Mouse (Mus musculus) cerebellum, adult 2 months (tissue): ENCODE data around the gene Ppm1l. TPM values are rescaled to one million over a fixed set of nuclear protein-coding genes. Genes with fewer than 3 reads are reported as not detected.

Experiments used
- DNase-seq, 2 experiments: peaks; one replicate each; pipeline ENCODE4 v3.0.0; 2021
- H3K27ac ChIP-seq: fragments of 200-500 bp; 2 replicates; pipeline ENCODE4 v1.5.1; 2012; ENCODE audit warnings: low read length, control low read depth, inconsistent platforms; ENCODE audit not compliant: insufficient read depth
- H3K27me3 ChIP-seq: fragments of 200-500 bp; 2 replicates; pipeline ENCODE4 v1.6.1; 2012; ENCODE audit warnings: inconsistent platforms, mild to moderate bottlenecking, low read length, moderate library complexity; ENCODE audit not compliant: control insufficient read depth, insufficient read depth
- H3K4me1 ChIP-seq: fragments of 200-500 bp; 2 replicates; pipeline ENCODE4 v1.6.1; 2011; ENCODE audit warnings: low read length; ENCODE audit not compliant: control insufficient read depth, insufficient read depth
- H3K4me3 ChIP-seq: fragments of 200-500 bp; replicated peaks from 2 replicates; pipeline ENCODE3; 2011; ENCODE audit warnings: mild to moderate bottlenecking, low read depth, low read length, control low read depth; ENCODE audit not compliant: insufficient read depth
- CTCF ChIP-seq: fragments of 200-500 bp; IDR thresholded peaks from 2 replicates; pipeline ENCODE4 v1.5.1; 2011; ENCODE audit warnings: low read depth, mild to moderate bottlenecking, control low read depth, low read length, moderate library complexity, borderline replicate concordance; ENCODE audit not compliant: insufficient read depth
- POLR2A ChIP-seq: fragments of 200-500 bp; IDR thresholded peaks from 2 replicates; pipeline ENCODE4 v1.6.1; 2011; ENCODE audit warnings: low read length, control low read depth, borderline replicate concordance; ENCODE audit not compliant: insufficient read depth
- WGBS: fragments of 180-500 bp; shearing (Covaris S2); methylation state at CpG from one replicate; pipeline ENCODE4 v1.1.7; 2018; 5-methylcytosine and 5-hydroxymethylcytosine counted together
- polyA plus RNA-seq: library from polyadenylated mRNA; depleted of rRNA; stranded (reverse); fragments of >200 nt; gene quantifications from 2 replicates; pipeline ENCODE4 v1.2.3, GENCODE M21; 2012

The Ppm1l gene
- polyA plus RNA-seq, 1 experiment, result 38.2 TPM

GRCm38 (mm10) chr3:69548704-69549455 lies 232.2 kb downstream of the Ppm1l start:
- peak overlapping the region; percentile 4 for H3K4me3 ChIP-seq
- no peak overlapping the region for H3K27ac ChIP-seq

GRCm38 (mm10) chr3:69549602-69550001 lies 232.9 kb downstream of the Ppm1l start:
- TF ChIP-seq CTCF, result no peak
- TF ChIP-seq POLR2A, result no peak
- Histone ChIP-seq H3K4me1 (peaks cover 11% of the 10 kb centered on the region), H3K4me3 (no peak overlapping the region), H3K27ac (no peak overlapping the region), H3K27me3 (no peaks in the 10 kb centered on the region)
- 21% methylated on average over 4 of the region's 4 CpGs for whole genome bisulfite sequencing
- DNase-seq, result peak; percentile 41 to 52

More at GRCm38 (mm10) chr3:69548704-69549455, 232.2 kb downstream of the Ppm1l start:
- 23% methylated on average over 22 of the region's 22 CpGs for WGBS
- no peak for TF ChIP-seq CTCF
- no peak for TF ChIP-seq POLR2A
- peak; percentile 55 to 59 for DNase-seq
- Histone ChIP-seq H3K4me1 (peaks cover 11% of the 10 kb centered on the region), H3K27me3 (no peaks in the 10 kb centered on the region)

GRCm38 (mm10) chr3:69555511-69555910 lies 238.8 kb downstream of the Ppm1l start:
- WGBS, result 19% methylated on average over 6 of the region's 6 CpGs
- Histone ChIP-seq H3K4me3 (no peak overlapping the region), H3K27ac (no peak overlapping the region), H3K4me1 (peaks cover 8% of the 10 kb centered on the region), H3K27me3 (no peaks in the 10 kb centered on the region)
- TF ChIP-seq CTCF, result no peak
- no peak for TF ChIP-seq POLR2A
- DNase-seq, result peak; percentile 40 to 47

- TF ChIP-seq POLR2A, result no peak
- no peak for TF ChIP-seq CTCF
- Histone ChIP-seq H3K4me1 (peaks cover 8% of the 10 kb centered on the region), H3K4me3 (no peak overlapping the region), H3K27me3 (no peaks in the 10 kb centered on the region), H3K27ac (no peak overlapping the region)
- WGBS, result 70% methylated on average over 12 of the region's 12 CpGs
- DNase-seq, result no peak
Measured at GRCm38 (mm10) chr3:69556092-69556778, 239.6 kb downstream of the Ppm1l start.

GRCm38 (mm10) chr3:69559316-69559974 lies 242.8 kb downstream of the Ppm1l start:
- WGBS, result 96% methylated on average over 6 of the region's 6 CpGs
- TF ChIP-seq POLR2A, result no peak

GRCm38 (mm10) chr3:69559975-69560330 lies 243.3 kb downstream of the Ppm1l start:
- no peak overlapping the region for H3K27ac ChIP-seq
- 91% methylated on average over 7 of the region's 7 CpGs for WGBS

More at GRCm38 (mm10) chr3:69559316-69559974, 242.8 kb downstream of the Ppm1l start:
- Histone ChIP-seq H3K27me3 (no peaks in the 10 kb centered on the region), H3K4me1 (peaks cover 8% of the 10 kb centered on the region), H3K27ac (no peak overlapping the region), H3K4me3 (no peak overlapping the region)
- no peak for DNase-seq

GRCm38 (mm10) chr3:69561686-69562085 lies 245.0 kb downstream of the Ppm1l start:
- no peaks in the 10 kb centered on the region for H3K27me3 ChIP-seq
- no peak overlapping the region for H3K27ac ChIP-seq
- H3K4me1 ChIP-seq, result no peaks in the 10 kb centered on the region; the same call in 1 of the 2 replicates
- TF ChIP-seq CTCF (no peak), POLR2A (no peak)
- DNase-seq, result no peak
- WGBS, result 86% methylated on average over 5 of the region's 5 CpGs
- H3K4me3 ChIP-seq, result no peak overlapping the region

More at GRCm38 (mm10) chr3:69559975-69560330, 243.3 kb downstream of the Ppm1l start:
- DNase-seq, result no peak
- no peak overlapping the region for H3K4me3 ChIP-seq
- TF ChIP-seq POLR2A (no peak), CTCF (no peak)
- H3K27me3 ChIP-seq, result no peaks in the 10 kb centered on the region
- H3K4me1 ChIP-seq, result peaks cover 8% of the 10 kb centered on the region
